Mouse (Mus musculus) erythroblast, embryonic 14.5 days (primary cell): Measurements from ENCODE around the gene Gtf2h2. TPM values are rescaled to one million over a fixed set of nuclear protein-coding genes. Genes with fewer than 3 reads are reported as not detected.
"Not testable (repeated sequence)": the region's sequence is repeated elsewhere in the genome, so short reads cannot be mapped to it uniquely, and the experiment has no call there.

ENCODE experiments used
- H3K27me3 ChIP-seq: 2 replicates; pipeline ENCODE4 v1.6.1; 2012; ENCODE audit warnings: inconsistent platforms; ENCODE audit not compliant: control insufficient read depth
- H3K36me3 ChIP-seq: 2 replicates; pipeline ENCODE4 v1.6.1; 2012; ENCODE audit warnings: mild to moderate bottlenecking, inconsistent platforms; ENCODE audit not compliant: control insufficient read depth
- H3K4me1 ChIP-seq: 2 replicates; pipeline ENCODE4 v1.6.1; 2012; ENCODE audit warnings: inconsistent platforms; ENCODE audit not compliant: control insufficient read depth
- H3K4me3 ChIP-seq: replicated peaks from 2 replicates; pipeline ENCODE3; 2012; ENCODE audit warnings: moderate library complexity, mild to moderate bottlenecking, inconsistent platforms
- H3K9me3 ChIP-seq: 2 replicates; pipeline ENCODE4 v1.6.1; 2012; ENCODE audit warnings: low read length, inconsistent platforms, mixed read lengths; ENCODE audit not compliant: control insufficient read depth
- GATA1 ChIP-seq: IDR thresholded peaks from 2 replicates; pipeline ENCODE4 v1.6.1; 2012; ENCODE audit warnings: low read length, inconsistent platforms, mixed read lengths
- TAL1 ChIP-seq: IDR thresholded peaks from 3 replicates; pipeline ENCODE4 v1.6.1; 2012; ENCODE audit warnings: low read length, inconsistent platforms, mixed read lengths
- polyA plus RNA-seq: library from polyadenylated mRNA; stranded (reverse); fragments of >175 nt; gene quantifications from 2 replicates; pipeline ENCODE4 v1.2.3, GENCODE M21; 2012

Gene Gtf2h2
- polyA plus RNA-seq, 1 experiment: 1.3 TPM

DNA sequence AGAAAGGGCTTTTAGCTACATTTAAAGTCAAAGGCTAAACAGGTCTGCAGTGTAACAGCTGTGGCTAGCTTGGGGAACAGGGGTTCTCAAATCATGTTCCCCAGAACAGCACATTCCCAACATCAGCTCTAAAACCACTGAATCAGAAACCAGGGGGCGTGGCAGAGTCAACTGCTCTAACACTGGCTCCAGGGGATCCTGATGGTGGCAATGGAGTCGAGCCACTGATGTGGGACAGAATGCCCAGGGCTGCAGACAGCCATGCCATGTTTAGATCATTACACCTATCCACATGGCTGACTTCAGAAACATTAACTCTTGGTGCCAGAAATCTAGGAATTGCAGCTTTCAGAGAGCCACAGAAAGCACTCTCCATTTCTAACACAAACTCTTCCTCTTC is 26.8 kb upstream of the Gtf2h2 start:
- no peak overlapping the region for H3K4me3 ChIP-seq
- no peaks in the 10 kb centered on the region for H3K9me3 ChIP-seq
- H3K4me1 ChIP-seq: peaks cover 21% of the 10 kb centered on the region
- H3K27me3 ChIP-seq: no peaks in the 10 kb centered on the region
- peaks cover 3% of the 10 kb centered on the region; the same call in 1 of the 2 replicates for H3K36me3 ChIP-seq
- TF ChIP-seq GATA1: no peak
- TF ChIP-seq TAL1: no peak

DNA sequence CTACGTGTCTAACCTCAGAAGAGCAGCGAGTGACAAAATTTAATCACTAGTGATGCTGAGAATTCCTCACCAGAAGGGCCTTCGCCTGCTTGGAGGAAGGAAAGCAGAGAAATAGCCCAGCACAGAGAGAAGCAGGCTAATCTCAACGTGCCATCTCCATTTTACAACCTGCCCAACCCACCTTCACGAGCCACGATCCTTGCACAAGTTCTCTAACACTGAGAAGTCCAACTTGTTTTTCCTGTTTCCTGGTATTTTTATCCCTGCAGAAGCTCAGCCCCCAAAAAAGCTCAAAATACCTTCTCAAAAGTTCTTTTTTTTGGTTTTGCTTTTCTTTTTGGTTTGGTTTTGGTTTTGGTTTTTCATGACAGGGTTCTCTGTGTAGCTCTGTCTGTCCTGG is 25.8 kb upstream of the Gtf2h2 start:
- no peak overlapping the region for H3K4me3 ChIP-seq
- H3K4me1 ChIP-seq: peaks cover 29% of the 10 kb centered on the region
- no peak for TF ChIP-seq TAL1
- TF ChIP-seq GATA1: no peak
- H3K9me3 ChIP-seq: no peaks in the 10 kb centered on the region
- no peaks in the 10 kb centered on the region for H3K27me3 ChIP-seq
- H3K36me3 ChIP-seq: peaks cover 7% of the 10 kb centered on the region; the same call in 1 of the 2 replicates

DNA sequence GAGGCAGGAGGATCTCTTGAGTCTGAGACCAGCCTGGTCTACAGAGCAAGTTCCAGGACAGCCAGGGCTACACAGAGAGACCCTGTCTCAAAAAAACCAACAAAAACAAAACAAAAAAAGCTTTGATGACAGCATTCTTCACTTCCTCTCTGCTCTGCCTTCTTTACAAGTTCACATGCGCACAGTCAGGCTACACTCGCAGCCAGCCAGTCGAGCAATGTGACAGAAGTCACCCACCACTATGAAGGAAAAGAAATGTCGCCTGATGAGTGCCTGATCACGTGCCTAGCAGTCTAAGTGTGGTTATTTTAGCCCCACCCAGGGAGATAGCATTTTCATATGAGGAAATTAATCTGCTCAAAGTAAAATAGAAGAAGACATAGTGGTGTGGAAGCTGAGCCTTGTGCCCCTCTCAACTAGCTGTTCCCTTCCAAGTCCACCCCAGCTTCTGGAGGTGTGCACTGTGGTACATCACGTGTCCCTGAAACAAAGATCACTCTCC is 25.3 kb upstream of the Gtf2h2 start:
- H3K4me3 ChIP-seq: no peak overlapping the region
- H3K27me3 ChIP-seq: no peaks in the 10 kb centered on the region
- no peaks in the 10 kb centered on the region for H3K9me3 ChIP-seq
- peaks cover 28% of the 10 kb centered on the region for H3K4me1 ChIP-seq
- peaks cover 7% of the 10 kb centered on the region; the same call in 1 of the 2 replicates for H3K36me3 ChIP-seq
- TF ChIP-seq TAL1 (no peak), GATA1 (no peak)

DNA sequence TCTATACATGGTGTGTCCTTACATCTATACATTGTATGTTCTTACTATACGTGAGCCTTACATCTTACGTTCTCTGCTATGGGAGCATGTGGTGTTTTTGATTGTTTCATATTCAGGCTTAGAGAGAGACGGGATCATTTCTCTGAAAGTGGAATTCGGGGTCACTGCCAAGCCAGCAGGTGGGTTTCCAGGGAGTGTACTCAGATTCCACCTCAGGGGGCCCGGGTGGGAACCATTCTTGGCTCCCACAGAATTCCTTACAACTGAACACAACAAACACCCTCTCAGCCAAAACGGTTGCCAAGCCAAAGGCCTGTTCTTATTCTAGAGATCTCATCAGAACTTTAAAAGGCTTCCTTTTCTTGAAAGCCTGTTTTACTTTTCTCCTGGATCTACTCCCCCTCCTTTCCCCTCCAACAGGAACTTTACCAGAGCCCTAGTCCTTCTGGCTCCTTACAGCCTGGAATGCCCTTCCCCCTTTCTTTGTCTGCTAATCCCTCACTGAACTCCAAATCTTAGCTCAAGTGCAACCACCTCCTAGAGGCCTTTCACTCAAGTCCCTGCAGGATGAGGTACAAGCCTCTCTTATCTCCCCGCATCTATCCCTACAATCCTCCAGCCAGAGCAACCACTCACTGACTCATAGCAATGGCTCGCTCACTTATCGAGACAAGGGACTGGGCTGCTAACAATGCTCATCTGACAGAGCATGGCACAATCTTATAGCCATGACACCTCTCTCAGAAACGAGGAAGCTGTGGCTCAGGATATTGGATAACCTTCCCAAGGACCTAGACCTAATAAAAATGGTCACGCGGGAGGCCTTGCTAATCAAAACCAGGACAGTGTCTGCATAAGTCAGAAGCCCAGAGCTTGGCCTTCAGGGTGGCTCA is 24.1 kb upstream of the Gtf2h2 start:
- H3K4me3 ChIP-seq: no peak overlapping the region
- peaks cover 7% of the 10 kb centered on the region; the same call in 1 of the 2 replicates for H3K36me3 ChIP-seq
- TF ChIP-seq GATA1 (no peak), TAL1 (no peak)
- H3K9me3 ChIP-seq: no peaks in the 10 kb centered on the region
- H3K4me1 ChIP-seq: peaks cover 36% of the 10 kb centered on the region
- H3K27me3 ChIP-seq: no peaks in the 10 kb centered on the region

DNA sequence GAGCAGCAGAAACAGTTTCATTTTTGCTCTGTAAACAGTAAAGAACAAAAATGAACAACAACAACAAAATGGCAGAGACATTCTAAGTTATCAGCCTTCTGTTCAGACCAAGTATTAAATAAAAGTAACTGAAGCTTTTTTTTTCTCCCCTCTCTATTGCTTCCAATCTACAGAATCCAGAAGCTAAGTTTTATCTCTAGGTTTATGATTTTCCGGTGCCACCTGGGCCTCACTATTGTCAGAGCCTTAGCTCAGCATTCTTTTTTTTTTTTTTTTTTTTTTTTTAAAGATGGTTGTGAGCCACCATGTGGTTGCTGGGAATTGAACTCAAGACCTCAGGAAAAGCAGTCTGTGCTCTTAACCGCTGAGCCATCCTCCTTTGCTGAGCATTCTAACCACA is 20.4 kb upstream of the Gtf2h2 start:
- no peak for TF ChIP-seq GATA1
- no peak for TF ChIP-seq TAL1
- H3K27me3 ChIP-seq: no peaks in the 10 kb centered on the region
- H3K9me3 ChIP-seq: no peaks in the 10 kb centered on the region
- H3K36me3 ChIP-seq: peaks cover 7% of the 10 kb centered on the region; the same call in 1 of the 2 replicates
- no peak overlapping the region for H3K4me3 ChIP-seq
- peaks cover 40% of the 10 kb centered on the region for H3K4me1 ChIP-seq

DNA sequence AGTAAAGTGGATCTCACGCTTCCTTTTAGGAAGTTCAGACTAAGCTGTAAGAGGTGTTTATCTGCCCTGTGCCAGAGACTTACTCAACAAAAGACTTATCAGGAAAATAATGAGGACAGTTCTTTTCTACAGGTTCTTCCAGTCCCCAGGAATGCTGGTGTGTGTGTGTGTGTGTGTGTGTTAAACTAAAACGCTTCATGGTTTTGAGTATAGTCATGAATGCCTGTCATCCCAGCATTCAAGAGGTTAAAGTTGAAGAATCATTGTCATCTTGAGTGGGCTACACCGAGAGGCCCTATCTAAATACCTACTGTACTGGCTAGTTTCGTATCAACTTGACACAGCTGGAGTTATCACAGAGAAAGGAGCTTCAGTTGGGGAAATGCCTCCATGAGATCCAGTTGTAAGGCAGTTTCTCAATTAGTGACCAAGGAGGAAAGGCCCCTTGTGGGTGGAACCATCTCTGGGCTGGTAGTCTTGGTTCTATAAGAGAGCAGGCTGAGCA is 19.5 kb upstream of the Gtf2h2 start:
- peaks cover 7% of the 10 kb centered on the region; the same call in 1 of the 2 replicates for H3K36me3 ChIP-seq
- no peaks in the 10 kb centered on the region for H3K27me3 ChIP-seq
- H3K4me3 ChIP-seq: no peak overlapping the region
- peaks cover 38% of the 10 kb centered on the region for H3K4me1 ChIP-seq
- TF ChIP-seq GATA1: no peak
- no peak for TF ChIP-seq TAL1
- no peaks in the 10 kb centered on the region for H3K9me3 ChIP-seq

DNA sequence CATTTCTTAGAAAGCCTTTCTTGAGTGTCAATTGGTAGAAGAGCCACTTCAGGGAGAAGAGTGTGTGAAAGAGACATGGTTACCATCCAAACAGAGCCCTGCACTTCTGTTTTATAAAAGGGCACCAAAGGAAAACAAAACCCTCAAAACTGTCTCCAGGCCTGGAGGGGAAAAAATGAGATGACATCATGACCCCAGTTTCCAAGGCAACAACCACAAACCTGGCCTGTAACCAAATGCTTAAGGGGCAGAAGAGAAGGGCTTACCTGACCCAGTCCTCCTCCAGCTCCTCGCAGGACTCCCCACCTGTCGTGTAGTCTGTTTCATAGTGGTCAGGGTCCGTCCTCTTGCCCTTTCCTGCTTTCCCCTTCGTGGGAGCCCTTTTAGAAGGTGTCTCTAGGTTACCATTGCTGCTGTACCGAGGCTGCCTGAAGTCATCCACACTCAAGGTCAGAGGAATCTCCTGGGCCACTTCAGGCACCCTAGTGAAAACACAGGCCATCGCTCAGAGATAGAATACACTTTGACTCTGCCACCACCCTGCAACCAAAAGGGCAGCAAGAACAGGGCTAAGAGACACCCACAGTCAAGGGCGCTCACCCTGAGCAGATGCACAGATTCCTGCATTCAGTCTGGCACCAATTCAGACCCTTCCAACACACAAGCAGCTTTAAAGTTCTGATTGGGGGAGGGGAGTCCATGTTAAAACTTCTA is 18.9 kb upstream of the Gtf2h2 start:
- Histone ChIP-seq H3K27me3 (no peaks in the 10 kb centered on the region), H3K36me3 (peaks cover 7% of the 10 kb centered on the region; the same call in 1 of the 2 replicates), H3K4me3 (no peak overlapping the region), H3K9me3 (no peaks in the 10 kb centered on the region), H3K4me1 (peaks cover 38% of the 10 kb centered on the region)
- TF ChIP-seq TAL1: no peak
- no peak for TF ChIP-seq GATA1

DNA sequence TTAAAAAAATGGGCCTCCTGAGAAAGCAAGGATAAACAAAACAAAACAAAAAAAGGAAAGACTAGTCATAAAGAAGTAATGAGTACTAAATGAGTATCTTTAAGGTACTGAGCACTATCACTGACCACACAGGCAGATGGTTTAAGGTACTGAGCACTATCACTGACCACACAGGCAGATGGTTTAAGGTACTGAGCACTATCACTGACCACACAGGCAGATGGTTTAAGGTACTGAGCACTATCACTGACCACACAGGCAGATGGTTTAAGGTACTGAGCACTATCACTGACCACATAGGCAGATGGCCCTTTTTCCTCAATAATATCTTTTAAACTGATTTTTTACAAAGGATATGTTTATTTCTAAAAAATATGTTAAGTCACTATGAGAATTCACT is 7.2 kb upstream of the Gtf2h2 start:
- H3K4me1 ChIP-seq: peaks cover 15% of the 10 kb centered on the region
- not testable (repeated sequence) for H3K4me3 ChIP-seq, H3K36me3 ChIP-seq, H3K27me3 ChIP-seq, H3K9me3 ChIP-seq

DNA sequence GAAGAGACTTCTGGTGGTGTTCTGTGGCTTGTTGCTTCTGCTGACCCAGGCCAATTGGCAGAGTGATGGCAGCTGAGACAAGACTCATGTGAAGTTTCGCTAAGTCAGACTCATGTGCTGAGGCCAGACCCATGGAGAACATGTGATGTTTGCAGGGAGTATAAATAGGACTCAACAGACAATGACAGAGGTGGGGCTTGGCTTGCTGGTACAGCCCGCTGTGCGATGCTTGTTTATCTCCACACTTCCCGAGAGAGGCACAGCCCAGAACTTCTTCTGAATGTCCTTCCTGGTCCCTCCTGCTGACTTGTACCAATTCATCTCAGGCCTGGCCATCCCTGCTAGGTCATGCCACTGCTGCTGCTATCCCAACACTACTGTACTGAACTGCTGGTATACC is 3.0 kb upstream of the Gtf2h2 start:
- Histone ChIP-seq H3K27me3 (no peaks in the 10 kb centered on the region), H3K36me3 (peaks cover 5% of the 10 kb centered on the region), H3K4me3 (no peak overlapping the region), H3K9me3 (no peaks in the 10 kb centered on the region), H3K4me1 (peaks cover 29% of the 10 kb centered on the region)
- TF ChIP-seq GATA1 (no peak), TAL1 (no peak)

DNA sequence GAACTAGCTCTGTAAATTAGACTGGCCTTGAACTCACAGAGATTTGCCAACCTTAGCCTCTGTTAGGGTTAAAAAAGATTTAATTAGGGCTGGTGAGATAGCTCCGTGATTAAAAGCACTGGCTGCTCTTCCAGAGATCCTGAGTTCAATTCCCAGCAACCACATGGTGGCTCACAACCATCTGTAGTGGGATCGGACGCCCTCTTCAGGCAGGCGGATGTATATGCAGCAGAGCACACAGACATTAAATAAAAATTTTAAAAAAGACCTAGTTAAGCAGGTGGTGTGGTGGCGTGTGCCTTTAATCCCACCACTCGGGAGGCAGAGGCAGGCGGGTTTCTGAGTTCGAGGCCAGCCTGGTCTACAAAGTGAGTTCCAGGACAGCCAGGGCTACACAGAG is 2.0 kb upstream of the Gtf2h2 start:
- peaks cover 25% of the 10 kb centered on the region for H3K4me1 ChIP-seq
- not testable (repeated sequence) for H3K4me3 ChIP-seq, H3K9me3 ChIP-seq, H3K36me3 ChIP-seq, H3K27me3 ChIP-seq
